Mouse (Mus musculus) spleen, adult 2 months (tissue): ENCODE results near the gene Cwc27.

ENCODE experiments used
- CTCF ChIP-seq: fragments of 200-500 bp; IDR thresholded peaks from 2 replicates; pipeline ENCODE4 v1.5.1; 2011; ENCODE audit warnings: mild to moderate bottlenecking, inconsistent platforms; ENCODE audit not compliant: insufficient read depth, insufficient read length, insufficient replicate concordance; ENCODE audit errors: extremely low read depth
- POLR2A ChIP-seq: fragments of 200-500 bp; IDR thresholded peaks from 2 replicates; pipeline ENCODE4 v1.6.1; 2011; ENCODE audit warnings: low read depth, low read length, inconsistent platforms

DNA sequence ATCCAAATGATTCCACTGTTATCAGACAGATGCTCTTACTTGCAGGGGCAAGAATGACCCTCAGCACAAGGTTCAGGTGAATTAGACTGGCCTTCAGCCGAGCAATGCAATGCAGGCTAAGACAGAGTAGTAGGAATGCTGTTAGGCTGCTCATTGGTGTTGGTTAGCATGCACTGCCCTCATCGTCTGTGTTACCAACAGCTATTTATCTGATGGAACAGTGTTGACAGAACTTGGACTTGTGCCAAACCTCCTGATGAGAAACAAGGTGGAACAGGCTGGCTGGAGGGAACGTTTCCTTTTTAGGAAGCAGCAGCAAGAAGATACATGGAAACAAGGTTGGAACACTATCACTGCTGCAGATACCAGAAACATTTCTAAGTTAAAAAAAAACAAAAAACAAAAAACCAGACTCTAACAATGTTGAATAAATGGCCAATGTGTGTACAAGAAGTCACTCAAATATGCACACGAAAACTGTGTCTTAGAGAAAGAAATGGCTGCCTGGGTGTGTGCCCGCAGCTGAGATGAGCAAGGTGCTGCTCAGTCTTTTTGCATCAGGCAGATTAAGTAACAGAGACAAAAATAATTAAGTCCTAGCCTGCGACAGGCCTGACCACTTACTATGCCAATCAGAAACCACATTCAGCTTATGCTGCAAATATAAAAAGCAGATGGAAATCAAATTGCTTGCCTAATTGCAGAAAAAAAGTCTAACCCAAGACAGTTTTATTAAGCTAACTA is 122.2 kb downstream of the Cwc27 start:
- TF ChIP-seq CTCF = no peak
- no peak for TF ChIP-seq POLR2A
